Mouse (Mus musculus) heart, postnatal 0 days (tissue): ENCODE measurements around the gene 2810004N23Rik.

Experiments used
- CTCF ChIP-seq: IDR thresholded peaks from 2 replicates; pipeline ENCODE4 v1.5.1; 2016; ENCODE audit warnings: antibody characterized with exemption, control low read depth, low read depth
- EP300 ChIP-seq: IDR thresholded peaks from 2 replicates; pipeline ENCODE4 v1.6.1; 2016; ENCODE audit warnings: antibody characterized with exemption, low read depth

- TF ChIP-seq CTCF (no peak), EP300 (no peak)
Observed at GRCm38 (mm10) chr8:124793172-124793651, 69.7 kb downstream of the 2810004N23Rik start.
